Mouse (Mus musculus): Measurements from ENCODE around the gene Riiad1.

DNA sequence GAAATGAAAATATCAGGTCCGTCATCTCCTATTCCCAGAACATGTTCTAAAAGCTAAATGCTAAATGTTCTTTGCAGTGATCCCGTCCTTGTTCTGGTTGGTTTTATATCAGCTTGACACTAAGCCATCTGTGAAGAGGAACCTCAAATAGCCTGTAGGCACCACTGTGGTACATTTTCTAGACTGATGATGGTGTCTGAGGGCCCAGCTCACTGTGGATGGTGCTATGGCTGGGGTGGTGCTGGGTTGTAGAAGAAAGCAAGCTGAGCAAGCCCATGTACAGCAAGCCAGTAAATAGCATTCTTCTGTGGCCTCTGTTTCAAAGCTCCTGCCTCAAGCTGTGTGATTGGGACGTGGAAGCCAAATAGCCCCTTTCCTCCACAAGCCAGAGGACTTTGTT lies 23.1 kb downstream of the Riiad1 start:
- TF ChIP-seq CTCF (IDR thresholded peaks at IDR 0.05), result no peak
- no peak for TF ChIP-seq EP300 (IDR thresholded peaks at IDR 0.05)

All from lung, postnatal 0 days (tissue).